Mouse (Mus musculus) midbrain, postnatal 0 days (tissue): ENCODE data around the gene Dscaml1. TPM values are rescaled to one million over a fixed set of nuclear protein-coding genes. Genes with fewer than 3 reads are reported as not detected.

Experiments
- ATAC-seq: fragments of 200-750 bp; cut with Nextera tagmentation; 2 replicates; pipeline ENCODE4 v1.8.0; 2017; ENCODE audit warnings: moderate number of reproducible peaks, mild to moderate bottlenecking, moderate TSS enrichment, moderate library complexity; ENCODE audit not compliant: low FRiP score
- DNase-seq: peaks from one replicate; pipeline ENCODE4 v3.0.0-alpha.2; 2015; ENCODE audit warnings: low spot score
- H3K27ac ChIP-seq: fragments of 300-500 bp; sonication (generic); 2 replicates; pipeline ENCODE4 v1.5.1; 2014; ENCODE audit warnings: low read depth, mild to moderate bottlenecking, low read length, mixed read lengths
- H3K27me3 ChIP-seq: fragments of 300-500 bp; sonication (generic); 2 replicates; pipeline ENCODE4 v1.6.1; 2014; ENCODE audit warnings: low read length, control low read depth, mixed read lengths; ENCODE audit not compliant: insufficient read depth
- H3K36me3 ChIP-seq: fragments of 300-500 bp; sonication (generic); 2 replicates; pipeline ENCODE4 v1.6.1; 2014; ENCODE audit warnings: low read length, control low read depth, mixed read lengths; ENCODE audit not compliant: insufficient read depth
- H3K4me1 ChIP-seq: fragments of 300-500 bp; sonication (generic); 2 replicates; pipeline ENCODE4 v1.6.1; 2014; ENCODE audit warnings: mild to moderate bottlenecking, control low read depth, antibody characterized with exemption, low read length, mixed read lengths; ENCODE audit not compliant: insufficient read depth
- H3K4me2 ChIP-seq: fragments of 300-500 bp; sonication (generic); 2 replicates; pipeline ENCODE4 v1.6.1; 2014; ENCODE audit warnings: low read depth, mild to moderate bottlenecking, low read length, mixed read lengths; ENCODE audit not compliant: poor library complexity, severe bottlenecking
- H3K4me3 ChIP-seq: fragments of 300-500 bp; sonication (generic); 2 replicates; pipeline ENCODE4 v1.5.1; 2014; ENCODE audit warnings: low read depth, mild to moderate bottlenecking, low read length, moderate library complexity
- H3K9ac ChIP-seq: fragments of 300-500 bp; sonication (generic); replicated peaks from 2 replicates; pipeline ENCODE4 v1.6.1; 2014; ENCODE audit warnings: mild to moderate bottlenecking, low read length, moderate library complexity, mixed read lengths; ENCODE audit not compliant: poor library complexity, severe bottlenecking
- H3K9me3 ChIP-seq: fragments of 300-500 bp; sonication (generic); 2 replicates; pipeline ENCODE4 v1.6.1; 2016; ENCODE audit warnings: low read length, control low read depth
- CTCF ChIP-seq: IDR thresholded peaks from 2 replicates; pipeline ENCODE4 v1.5.1; 2016; ENCODE audit warnings: antibody characterized with exemption, mild to moderate bottlenecking
- WGBS: fragments of 180-500 bp; shearing (Covaris S2); extraction: QIAGEN DNeasy Blood & Tissue Kit; methylation state at CpG from one replicate; pipeline ENCODE4 v1.1.7; 2014; 5-methylcytosine and 5-hydroxymethylcytosine counted together
- polyA plus RNA-seq: library from polyadenylated mRNA; unstranded; fragments of >200 nt; fragmentation: Nextera tagmentation; extraction: Ambion mirVana; gene quantifications from 2 replicates; pipeline ENCODE4 v1.2.1, GENCODE M21; 2015
- total RNA-seq: library from RNA; depleted of rRNA; stranded (reverse); fragments of >200 nt; gene quantifications from 2 replicates; pipeline ENCODE4 v1.2.3, GENCODE M21; 2014

Gene Dscaml1
- total and polyA plus RNA-seq, 2 experiments from 2014 or later = 14.6 to 42.1 TPM

DNA sequence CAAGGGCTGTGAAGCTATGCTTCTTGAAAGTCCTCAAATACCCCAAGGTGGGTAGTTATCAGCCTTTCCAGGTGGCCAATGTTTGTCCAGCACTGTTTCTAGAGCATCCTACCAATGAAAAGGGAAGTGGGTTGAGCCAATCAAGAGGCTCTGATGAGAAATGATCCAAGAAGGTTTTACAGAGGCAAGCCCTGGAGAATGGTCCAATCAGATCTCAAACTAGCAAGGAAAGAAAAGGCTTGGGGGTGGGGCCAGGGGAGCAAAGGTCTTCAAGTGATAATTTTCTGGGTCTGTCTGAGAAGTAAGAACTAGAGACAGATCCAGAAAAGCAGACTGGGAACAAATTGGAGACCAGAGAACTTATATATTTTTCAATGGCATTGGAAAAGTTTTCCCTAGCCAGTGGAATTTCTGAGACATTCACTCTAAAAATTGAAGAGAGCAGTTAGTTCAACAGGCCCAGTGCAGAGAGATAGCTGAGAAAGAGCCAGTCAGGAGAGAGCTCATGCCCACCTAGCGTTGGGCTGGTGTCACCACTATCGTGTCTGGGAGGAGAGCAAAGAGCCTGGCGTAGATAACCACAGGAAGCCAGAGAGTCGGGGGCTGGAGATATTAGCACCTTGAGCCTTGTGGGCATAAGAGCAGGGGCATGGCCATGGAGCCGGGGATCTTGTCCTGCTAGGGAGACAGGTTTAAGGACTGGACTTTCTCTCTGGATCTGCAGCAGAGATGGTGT is 140.6 kb downstream of the Dscaml1 start:
- no peak for TF ChIP-seq CTCF
- ATAC-seq (no peak), DNase-seq (no peak)
- Histone ChIP-seq H3K27ac (no peak overlapping the region), H3K4me1 (no peaks in the 10 kb centered on the region; the same call in 1 of the 2 replicates), H3K27me3 (no peaks in the 10 kb centered on the region), H3K36me3 (no peaks in the 10 kb centered on the region), H3K4me2 (no peak overlapping the region), H3K9ac (no peak overlapping the region), H3K9me3 (no peaks in the 10 kb centered on the region), H3K4me3 (no peak overlapping the region)
- WGBS = 90% methylated on average over 5 of the region's 5 CpGs

DNA sequence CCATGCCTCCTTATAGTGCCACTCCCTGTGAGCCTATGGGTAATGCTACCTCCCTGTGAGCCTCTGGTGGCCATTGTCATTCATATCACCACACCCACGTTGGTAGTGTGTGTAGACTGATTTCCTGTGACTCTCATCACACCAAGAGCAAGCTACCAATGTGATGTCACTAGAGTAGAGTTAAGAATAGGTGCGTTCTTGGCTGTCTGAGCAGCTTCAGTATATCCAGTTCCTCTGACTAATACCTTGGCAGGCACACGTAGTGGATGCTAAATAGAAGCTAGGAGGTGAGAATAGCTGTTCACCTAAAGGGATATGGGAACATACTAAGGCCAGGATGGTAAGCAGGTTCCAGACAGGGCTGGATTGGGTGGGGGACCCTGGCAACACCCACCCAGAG is 143.3 kb downstream of the Dscaml1 start:
- no peaks in the 10 kb centered on the region for H3K36me3 ChIP-seq
- peaks cover 7% of the 10 kb centered on the region; the same call in 1 of the 2 replicates for H3K4me1 ChIP-seq
- H3K4me3 ChIP-seq = no peak overlapping the region
- H3K9me3 ChIP-seq = no peaks in the 10 kb centered on the region
- no peak overlapping the region for H3K4me2 ChIP-seq
- H3K27me3 ChIP-seq = no peaks in the 10 kb centered on the region
- no peak for DNase-seq
- 77% methylated on average over 3 of the region's 3 CpGs for WGBS
- H3K9ac ChIP-seq = no peak overlapping the region
- no peak for ATAC-seq
- no peak for TF ChIP-seq CTCF
- no peak overlapping the region for H3K27ac ChIP-seq

DNA sequence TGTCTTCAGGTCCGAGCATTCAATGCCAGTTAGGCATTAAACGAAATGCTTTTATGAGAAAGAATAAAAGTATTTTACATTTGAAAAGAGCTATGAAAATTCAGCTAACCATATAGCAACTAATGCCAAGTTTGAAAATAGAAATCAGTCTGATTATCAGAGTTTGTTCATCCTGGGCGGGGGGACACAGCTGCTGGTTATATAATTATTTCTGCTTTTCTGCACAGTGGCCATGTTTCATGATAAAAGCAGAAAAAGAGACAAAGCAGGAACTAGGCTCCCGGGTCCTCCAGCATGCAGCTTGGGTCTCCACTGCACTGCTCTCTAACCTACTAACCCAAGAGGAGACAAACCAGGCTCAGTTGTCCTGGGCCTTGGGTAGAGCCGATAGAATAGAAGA is 143.9 kb downstream of the Dscaml1 start:
- 79% methylated on average over 5 of the region's 5 CpGs for WGBS
- DNase-seq = no peak

DNA sequence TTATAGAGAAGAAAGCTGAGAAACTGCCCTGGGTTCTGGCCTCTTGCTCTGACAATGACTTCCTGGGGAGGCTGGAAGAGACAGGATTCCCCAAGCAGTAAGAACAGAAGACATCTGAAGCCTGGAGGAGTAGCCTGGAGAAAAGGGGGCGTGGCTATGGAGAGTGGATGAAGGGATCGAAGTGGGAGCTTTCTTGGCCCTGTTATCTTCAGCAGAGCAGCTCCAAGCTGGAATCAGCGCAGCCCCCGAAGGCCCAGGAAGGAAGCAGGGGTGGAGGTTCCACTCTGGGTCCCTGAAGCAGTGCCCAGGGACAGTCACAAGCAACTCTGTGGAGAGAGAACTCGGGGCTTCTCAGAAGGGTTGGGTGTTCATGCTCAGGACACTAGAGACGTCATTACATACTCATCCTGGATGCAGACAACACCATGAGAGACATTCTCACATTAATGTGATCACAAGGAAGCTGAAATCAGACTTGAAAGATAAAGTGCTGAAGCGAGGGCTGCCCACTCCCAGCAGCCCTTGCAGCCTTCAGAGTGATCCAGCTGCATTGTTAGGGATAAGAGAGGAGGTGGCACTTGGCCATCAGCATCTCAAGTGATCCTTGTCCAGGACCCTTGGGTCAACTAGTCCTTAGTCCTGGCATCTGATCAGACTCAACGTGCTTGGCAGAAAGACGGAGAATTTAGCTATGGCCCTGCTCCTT is 146.5 kb downstream of the Dscaml1 start:
- Histone ChIP-seq H3K4me2 (no peak overlapping the region), H3K27me3 (no peaks in the 10 kb centered on the region), H3K4me1 (peaks cover 9% of the 10 kb centered on the region; the same call in 1 of the 2 replicates), H3K9ac (no peak overlapping the region), H3K36me3 (no peaks in the 10 kb centered on the region), H3K27ac (peak overlapping the region; percentile 26; the same call in 1 of the 2 replicates), H3K9me3 (no peaks in the 10 kb centered on the region), H3K4me3 (no peak overlapping the region)
- WGBS = 31% methylated on average over 9 of the region's 9 CpGs
- DNase-seq = peak; percentile 47
- TF ChIP-seq CTCF = no peak
- no peak for ATAC-seq

More for the DNA sequence above, 143.9 kb downstream of the Dscaml1 start:
- Histone ChIP-seq H3K9me3 (no peaks in the 10 kb centered on the region), H3K27me3 (no peaks in the 10 kb centered on the region), H3K4me1 (peaks cover 7% of the 10 kb centered on the region; the same call in 1 of the 2 replicates), H3K27ac (no peak overlapping the region), H3K9ac (no peak overlapping the region), H3K36me3 (no peaks in the 10 kb centered on the region), H3K4me2 (no peak overlapping the region), H3K4me3 (no peak overlapping the region)
- TF ChIP-seq CTCF = no peak
- no peak for ATAC-seq

DNA sequence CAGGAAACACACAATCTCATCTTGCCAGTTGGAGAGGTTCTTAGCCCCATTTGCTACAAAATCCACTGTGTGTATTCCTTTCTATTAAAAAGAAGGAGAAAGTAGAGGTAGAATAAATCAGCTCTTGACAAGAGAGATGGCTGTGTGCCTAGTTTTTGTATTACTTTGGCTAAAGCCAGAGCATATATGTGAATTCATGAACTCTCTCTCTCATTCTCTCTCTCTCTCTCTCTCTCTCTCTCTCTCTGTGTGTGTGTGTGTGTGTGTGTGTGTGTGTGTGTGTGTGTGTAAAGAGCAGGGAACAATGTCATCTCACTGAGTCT is 147.0 kb downstream of the Dscaml1 start:
- Histone ChIP-seq H3K4me1 (peaks cover 9% of the 10 kb centered on the region; the same call in 1 of the 2 replicates), H3K36me3 (no peaks in the 10 kb centered on the region), H3K4me2 (no peak overlapping the region), H3K4me3 (no peak overlapping the region), H3K9ac (no peak overlapping the region), H3K27ac (0 out of 2 replicates have a peak overlapping the region, but pooled peaks have one; percentile 26), H3K27me3 (no peaks in the 10 kb centered on the region), H3K9me3 (no peaks in the 10 kb centered on the region)
- no peak for TF ChIP-seq CTCF
- ATAC-seq (no peak), DNase-seq (no peak)

DNA sequence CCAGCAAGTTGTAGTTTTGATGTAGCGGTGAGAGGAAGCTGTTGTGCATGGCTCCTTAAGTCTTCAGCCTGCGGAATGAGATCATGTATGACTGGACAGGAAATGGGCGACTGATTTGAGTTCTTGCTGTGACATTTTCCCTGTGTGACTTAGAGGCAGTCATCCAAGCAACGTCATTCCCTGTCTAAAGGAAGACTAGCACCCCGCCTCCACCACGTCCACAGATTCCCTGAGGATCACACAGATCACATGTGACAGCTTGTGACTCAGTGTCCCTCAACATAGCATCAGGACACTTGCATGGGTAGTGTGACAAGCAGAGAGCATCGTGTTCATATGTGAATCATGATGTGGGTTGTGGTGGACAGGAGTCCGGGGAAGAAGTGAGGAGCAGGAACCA is 147.6 kb downstream of the Dscaml1 start:
- no peaks in the 10 kb centered on the region for H3K9me3 ChIP-seq
- peaks cover 9% of the 10 kb centered on the region; the same call in 1 of the 2 replicates for H3K4me1 ChIP-seq
- no peak overlapping the region for H3K4me3 ChIP-seq
- H3K27ac ChIP-seq = no peak overlapping the region
- no peak overlapping the region for H3K9ac ChIP-seq
- H3K27me3 ChIP-seq = no peaks in the 10 kb centered on the region
- H3K36me3 ChIP-seq = no peaks in the 10 kb centered on the region
- ATAC-seq (no peak), DNase-seq (no peak)
- no peak for TF ChIP-seq CTCF
- no peak overlapping the region for H3K4me2 ChIP-seq
- WGBS = 85% methylated on average over 8 of the region's 8 CpGs
